Mouse (Mus musculus): ENCODE results near the gene Gli3. TPM values are rescaled to one million over a fixed set of nuclear protein-coding genes. Genes with fewer than 3 reads are reported as not detected.

The Gli3 gene
- polyA plus RNA-seq, 1 experiment from 2014 or later: 30.1 TPM

DNA sequence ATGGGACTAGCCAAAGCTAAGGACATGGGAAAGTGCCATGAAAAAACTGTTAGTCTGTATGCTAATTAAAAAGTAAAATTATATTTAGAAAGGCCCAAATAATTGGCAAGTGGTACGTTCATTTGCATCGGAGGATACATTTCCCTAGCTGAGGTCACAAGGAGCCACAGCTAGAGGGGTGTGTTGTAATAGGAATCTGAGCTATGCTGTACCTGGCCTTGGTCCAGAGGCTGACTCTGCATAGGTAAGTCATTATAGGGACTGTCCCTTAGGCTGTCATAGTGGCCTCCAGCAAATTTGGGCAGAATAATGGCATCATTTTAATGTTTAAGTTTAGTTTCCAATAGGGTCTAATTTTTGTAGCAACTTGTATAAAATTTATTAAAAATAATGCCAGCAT is 75.4 kb downstream of the Gli3 start:
- no peak for ATAC-seq (ENCODE audit: insufficient number of reproducible peaks, low FRiP score, low TSS enrichment, low read depth)
- no peak overlapping the region for H3K4me3 ChIP-seq
- H3K4me1 ChIP-seq: peaks cover 41% of the 10 kb centered on the region
- WGBS: 40% methylated on average over 2 of the region's 2 CpGs
- no peaks in the 10 kb centered on the region for H3K9me3 ChIP-seq
- H3K27me3 ChIP-seq: no peaks in the 10 kb centered on the region
- no peak overlapping the region for H3K27ac ChIP-seq
- no peaks in the 10 kb centered on the region for H3K36me3 ChIP-seq
- no peak overlapping the region for H3K9ac ChIP-seq
- H3K4me2 ChIP-seq: no peak overlapping the region

DNA sequence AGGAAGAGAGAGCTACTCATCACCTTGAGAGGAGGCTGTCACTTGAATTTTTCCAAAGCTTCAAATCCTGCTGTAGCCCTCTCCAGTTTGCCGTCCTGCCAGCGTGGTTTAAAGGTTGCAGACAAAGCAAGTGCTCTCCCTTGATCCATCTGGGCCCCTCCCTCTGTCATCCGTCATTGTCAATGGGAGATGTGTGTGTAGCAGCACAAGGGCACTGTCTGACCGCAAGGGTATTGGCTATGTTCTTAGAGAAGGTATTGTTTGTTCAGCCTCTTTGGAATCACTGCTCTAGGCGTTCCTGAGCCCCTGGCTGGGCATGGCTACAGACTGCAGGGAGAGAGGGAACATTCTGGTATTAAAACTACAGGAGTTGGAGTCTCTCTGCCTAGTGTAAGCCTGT is 79.0 kb downstream of the Gli3 start:
- Histone ChIP-seq H3K9ac (no peak overlapping the region), H3K4me2 (no peak overlapping the region), H3K4me1 (peaks cover 65% of the 10 kb centered on the region), H3K4me3 (no peak overlapping the region), H3K27me3 (no peaks in the 10 kb centered on the region), H3K36me3 (no peaks in the 10 kb centered on the region), H3K27ac (no peak overlapping the region), H3K9me3 (no peaks in the 10 kb centered on the region)
- WGBS: 40% methylated on average over 5 of the region's 5 CpGs
- no peak for ATAC-seq (ENCODE audit: insufficient number of reproducible peaks, low FRiP score, low TSS enrichment, low read depth)

DNA sequence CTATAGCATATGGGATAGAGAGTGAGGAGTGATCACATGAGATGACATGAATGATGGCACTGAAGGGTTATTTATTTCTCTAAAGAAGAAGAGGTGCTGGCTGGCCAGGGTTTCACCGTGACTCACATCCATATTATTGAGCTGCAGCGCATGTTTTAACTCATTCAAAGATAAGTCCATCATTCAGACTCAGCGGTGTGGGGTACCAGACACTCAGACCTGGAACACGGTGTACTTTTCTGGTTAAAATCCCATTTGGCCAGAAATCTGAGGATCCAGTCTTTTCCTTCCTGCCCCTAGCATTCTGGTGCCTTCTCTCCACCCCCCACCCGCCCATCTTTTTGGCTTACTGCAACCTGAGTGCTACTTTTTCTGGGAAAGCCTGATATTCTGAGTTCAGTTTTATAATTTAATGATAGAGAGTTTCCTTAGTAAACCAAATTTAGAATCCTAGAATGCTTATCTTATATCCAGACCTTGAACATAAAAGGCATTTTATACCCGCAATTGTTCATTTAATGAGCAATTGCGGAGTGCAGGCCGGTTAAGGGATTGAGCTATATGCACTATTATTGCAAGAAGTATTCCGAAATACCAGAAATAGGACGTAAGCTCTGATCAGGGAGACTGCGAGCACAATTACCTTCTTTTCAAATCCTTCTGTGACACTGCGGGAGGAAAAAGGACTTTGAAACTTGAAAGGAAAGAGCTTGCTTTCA is 80.3 kb downstream of the Gli3 start:
- Histone ChIP-seq H3K4me1 (peaks cover 57% of the 10 kb centered on the region), H3K4me2 (no peak overlapping the region), H3K9me3 (no peaks in the 10 kb centered on the region), H3K36me3 (no peaks in the 10 kb centered on the region), H3K9ac (no peak overlapping the region), H3K4me3 (no peak overlapping the region), H3K27me3 (no peaks in the 10 kb centered on the region), H3K27ac (peak overlapping the region; percentile 54; the same call in 1 of the 2 replicates)
- ATAC-seq (ENCODE audit: insufficient number of reproducible peaks, low FRiP score, low TSS enrichment, low read depth): no peak
- 41% methylated on average over 12 of the region's 12 CpGs for WGBS

DNA sequence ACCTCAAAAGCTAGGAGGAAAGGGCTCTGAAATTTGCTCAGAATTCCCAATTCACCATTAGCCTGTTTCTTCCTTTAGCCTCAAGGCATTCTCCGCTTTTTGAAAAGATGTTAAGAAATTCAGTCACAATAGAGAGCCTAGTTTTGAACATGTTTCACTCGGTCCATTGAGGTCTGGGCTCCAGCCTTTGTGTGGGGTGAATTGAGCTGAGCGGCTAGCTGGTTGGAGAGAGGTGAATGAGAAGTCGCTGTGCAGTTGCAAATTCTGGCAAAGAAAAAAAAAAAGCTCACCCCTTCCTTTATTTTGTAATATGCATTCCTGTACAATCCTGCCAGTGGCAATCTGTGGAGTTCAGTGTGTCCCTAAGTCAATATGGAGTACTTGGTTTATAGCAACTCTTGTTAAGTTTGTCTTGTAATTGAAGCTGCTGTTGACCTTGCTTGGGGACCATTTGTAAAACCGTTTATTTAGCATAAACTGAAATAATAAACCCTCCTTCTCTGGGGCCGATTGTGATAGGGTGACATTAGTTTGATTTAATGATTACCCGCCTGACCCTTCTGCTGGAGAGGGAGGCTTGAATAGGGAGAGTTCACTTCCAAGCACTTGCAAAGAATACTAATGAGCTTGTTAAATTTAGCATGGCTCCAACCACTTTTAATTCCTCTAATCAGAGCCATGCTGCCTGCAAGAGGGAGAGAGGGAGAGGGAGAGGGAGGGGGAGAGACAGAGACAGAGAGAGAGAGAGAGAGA is 81.0 kb downstream of the Gli3 start:
- Histone ChIP-seq H3K4me3 (no peak overlapping the region), H3K27me3 (no peaks in the 10 kb centered on the region), H3K9ac (no peak overlapping the region), H3K9me3 (no peaks in the 10 kb centered on the region), H3K4me2 (no peak overlapping the region), H3K4me1 (peaks cover 57% of the 10 kb centered on the region), H3K36me3 (no peaks in the 10 kb centered on the region), H3K27ac (peak overlapping the region; percentile 54; the same call in 1 of the 2 replicates)
- no peak for ATAC-seq (ENCODE audit: insufficient number of reproducible peaks, low FRiP score, low TSS enrichment, low read depth)
- WGBS: 29% methylated on average over 7 of the region's 7 CpGs

DNA sequence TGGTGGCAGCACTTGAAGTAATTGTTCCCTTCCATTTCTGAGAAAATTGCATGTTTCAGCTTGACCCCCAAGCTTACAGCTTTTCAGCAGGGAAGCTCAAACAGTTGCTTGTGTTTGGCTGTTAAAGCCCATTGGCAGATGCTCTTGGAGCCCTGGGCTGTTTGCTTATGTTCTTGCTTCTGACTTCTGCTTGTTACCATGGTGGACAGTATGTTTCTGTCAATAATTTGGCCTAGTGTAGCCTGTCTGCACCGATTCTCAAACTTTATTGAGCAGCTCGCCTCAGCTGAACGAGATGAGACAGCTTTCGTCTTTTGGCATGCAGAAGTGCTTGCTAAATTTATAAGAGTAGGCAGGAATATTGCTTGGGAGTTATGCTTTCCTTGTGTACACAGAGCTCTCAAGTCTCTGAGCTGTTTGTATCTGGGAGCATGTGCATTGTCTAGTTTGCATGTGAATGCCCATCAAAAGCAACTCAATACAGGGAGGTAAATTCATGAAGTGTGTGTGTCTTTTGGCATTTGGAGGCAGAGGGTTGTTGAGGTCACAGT is 82.4 kb downstream of the Gli3 start:
- Histone ChIP-seq H3K36me3 (no peaks in the 10 kb centered on the region), H3K4me1 (peaks cover 63% of the 10 kb centered on the region), H3K4me3 (no peak overlapping the region), H3K9me3 (no peaks in the 10 kb centered on the region), H3K9ac (no peak overlapping the region), H3K4me2 (no peak overlapping the region), H3K27me3 (no peaks in the 10 kb centered on the region), H3K27ac (peak overlapping the region; percentile 22)
- 20% methylated on average over 4 of the region's 4 CpGs for WGBS
- no peak for ATAC-seq (ENCODE audit: insufficient number of reproducible peaks, low FRiP score, low TSS enrichment, low read depth)

DNA sequence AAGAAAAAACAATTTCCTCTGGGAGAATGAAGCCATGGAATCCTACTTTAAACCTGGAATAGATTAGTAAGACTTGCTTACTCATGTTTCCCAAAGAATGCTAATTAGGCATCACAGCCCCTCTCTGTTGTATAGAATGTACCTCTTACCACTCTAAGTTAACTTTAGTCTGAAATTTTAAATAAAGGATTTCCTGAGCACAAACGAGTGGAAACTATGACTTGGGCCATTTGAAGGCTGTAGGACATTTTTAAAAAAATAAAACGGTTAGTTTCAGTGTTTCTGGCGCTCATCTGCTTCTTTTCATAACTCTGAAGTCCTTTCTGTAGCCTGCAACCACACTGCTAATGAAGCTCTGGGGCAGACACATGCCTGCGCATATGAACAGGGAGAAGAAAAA is 83.2 kb downstream of the Gli3 start:
- no peaks in the 10 kb centered on the region for H3K27me3 ChIP-seq
- no peak for ATAC-seq (ENCODE audit: insufficient number of reproducible peaks, low FRiP score, low TSS enrichment, low read depth)
- no peak overlapping the region for H3K4me3 ChIP-seq
- H3K9me3 ChIP-seq: no peaks in the 10 kb centered on the region
- peaks cover 66% of the 10 kb centered on the region for H3K4me1 ChIP-seq
- H3K27ac ChIP-seq: peak overlapping the region; percentile 14; the same call in 1 of the 2 replicates
- no peaks in the 10 kb centered on the region for H3K36me3 ChIP-seq
- 44% methylated on average over 4 of the region's 4 CpGs for whole genome bisulfite sequencing
- no peak overlapping the region for H3K4me2 ChIP-seq
- H3K9ac ChIP-seq: no peak overlapping the region

DNA sequence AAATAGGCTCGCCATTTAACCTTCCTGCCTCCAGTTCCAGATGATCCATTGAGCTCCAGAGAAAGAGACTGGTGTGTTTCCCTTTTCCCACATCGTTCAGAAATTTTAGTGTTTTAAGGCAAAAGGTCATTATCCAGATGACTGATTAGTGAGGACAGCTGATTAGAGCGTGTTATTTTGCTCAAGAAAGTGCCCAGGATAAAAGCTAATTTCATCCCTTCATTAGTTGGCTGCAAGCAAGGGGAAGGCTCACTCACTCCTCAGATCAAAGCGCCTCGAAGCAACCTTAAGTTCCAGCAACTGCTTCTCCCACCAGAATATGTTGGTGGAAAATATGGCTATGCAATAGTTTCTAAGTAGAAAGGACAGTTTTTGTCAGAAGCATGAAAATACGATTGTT is 86.4 kb downstream of the Gli3 start:
- WGBS: 37% methylated on average over 6 of the region's 6 CpGs

DNA sequence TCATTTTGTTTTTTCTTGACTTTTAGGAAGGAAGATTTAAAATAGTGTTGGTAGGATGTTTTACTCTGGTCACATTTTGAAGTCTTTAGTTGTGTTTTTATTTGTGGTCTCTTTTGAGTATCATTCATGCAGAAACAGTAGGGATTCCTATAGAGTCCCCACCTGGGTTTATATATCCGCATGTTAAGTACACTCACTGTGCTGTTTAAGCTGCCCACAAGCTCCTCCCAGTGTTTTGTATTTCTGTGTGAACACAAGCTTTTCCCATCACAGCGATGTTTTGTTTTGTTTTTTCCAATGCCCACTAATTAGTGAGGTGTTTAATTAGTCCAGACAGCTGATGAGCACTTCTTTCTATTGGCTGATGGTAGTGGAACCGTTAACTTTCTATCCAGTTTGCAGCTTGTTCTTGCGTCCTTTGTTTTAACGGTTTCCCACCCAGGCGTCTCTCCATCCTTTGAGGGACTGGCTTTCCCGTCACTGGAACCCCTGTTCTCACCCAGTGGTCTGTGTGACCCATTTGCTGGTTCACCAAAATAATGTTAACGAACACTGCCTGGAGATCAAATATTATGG is 87.1 kb downstream of the Gli3 start:
- Histone ChIP-seq H3K9me3 (no peaks in the 10 kb centered on the region), H3K4me3 (no peak overlapping the region), H3K4me1 (peaks cover 44% of the 10 kb centered on the region), H3K36me3 (no peaks in the 10 kb centered on the region), H3K27me3 (no peaks in the 10 kb centered on the region), H3K9ac (no peak overlapping the region), H3K4me2 (no peak overlapping the region), H3K27ac (no peak overlapping the region)
- WGBS: 49% methylated on average over 8 of the region's 8 CpGs
- ATAC-seq (ENCODE audit: insufficient number of reproducible peaks, low FRiP score, low TSS enrichment, low read depth): no peak

More for the DNA sequence above, 86.4 kb downstream of the Gli3 start:
- no peak overlapping the region for H3K4me3 ChIP-seq
- no peak overlapping the region for H3K27ac ChIP-seq
- ATAC-seq (ENCODE audit: insufficient number of reproducible peaks, low FRiP score, low TSS enrichment, low read depth): no peak
- H3K9ac ChIP-seq: no peak overlapping the region
- H3K27me3 ChIP-seq: no peaks in the 10 kb centered on the region
- H3K4me2 ChIP-seq: no peak overlapping the region
- H3K4me1 ChIP-seq: peaks cover 48% of the 10 kb centered on the region
- H3K36me3 ChIP-seq: no peaks in the 10 kb centered on the region
- H3K9me3 ChIP-seq: no peaks in the 10 kb centered on the region

DNA sequence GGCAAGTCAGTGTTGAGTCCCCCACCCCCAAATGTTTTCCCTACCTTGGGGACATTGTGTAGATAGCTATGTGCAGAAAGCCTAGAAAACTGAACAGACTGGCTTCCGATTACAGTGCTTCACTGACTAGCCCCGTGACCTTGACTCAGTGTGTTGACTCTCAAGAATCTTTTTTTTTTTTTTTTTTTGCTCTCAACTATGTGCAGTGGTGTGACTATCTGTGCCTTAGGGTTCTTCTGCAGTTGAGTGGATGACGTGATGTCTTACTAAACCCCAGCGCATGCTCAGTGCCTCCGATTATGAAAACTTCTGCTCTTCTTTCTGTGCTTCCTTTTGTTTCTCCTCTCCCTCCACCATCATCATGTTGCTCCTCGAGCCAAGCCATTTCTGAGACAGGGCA is 87.7 kb downstream of the Gli3 start:
- Histone ChIP-seq H3K4me1 (peaks cover 38% of the 10 kb centered on the region), H3K4me3 (no peak overlapping the region), H3K9ac (no peak overlapping the region), H3K27me3 (no peaks in the 10 kb centered on the region), H3K9me3 (no peaks in the 10 kb centered on the region), H3K4me2 (no peak overlapping the region), H3K27ac (peak overlapping the region; percentile 35; the same call in 1 of the 2 replicates), H3K36me3 (no peaks in the 10 kb centered on the region)
- no peak for ATAC-seq (ENCODE audit: insufficient number of reproducible peaks, low FRiP score, low TSS enrichment, low read depth)
- WGBS: 52% methylated on average over 6 of the region's 6 CpGs

DNA sequence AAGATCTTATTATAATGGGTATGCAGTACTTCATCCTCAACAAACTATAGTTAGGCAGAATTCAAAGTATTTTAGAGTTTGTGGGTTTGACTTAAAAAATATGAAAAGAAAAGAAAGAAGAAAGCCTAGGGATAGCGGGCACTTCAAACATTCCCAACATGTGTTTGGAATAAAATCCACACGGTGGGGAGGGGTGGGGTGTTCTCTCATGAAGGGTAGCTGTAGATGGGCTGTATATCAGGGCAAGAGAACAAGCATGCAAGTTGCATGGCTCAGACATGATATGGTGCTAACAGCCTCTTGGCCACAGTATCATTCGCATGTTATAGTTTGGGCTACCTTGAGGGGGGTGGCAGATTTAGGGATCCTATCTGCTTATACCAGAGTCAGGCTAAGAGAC is 89.0 kb downstream of the Gli3 start:
- H3K27ac ChIP-seq: no peak overlapping the region; the same call in 1 of the 2 replicates
- H3K36me3 ChIP-seq: no peaks in the 10 kb centered on the region
- 32% methylated on average over 3 of the region's 3 CpGs for WGBS
- peaks cover 36% of the 10 kb centered on the region for H3K4me1 ChIP-seq
- H3K4me3 ChIP-seq: no peak overlapping the region
- no peak overlapping the region for H3K9ac ChIP-seq
- H3K27me3 ChIP-seq: no peaks in the 10 kb centered on the region
- H3K9me3 ChIP-seq: no peaks in the 10 kb centered on the region
- no peak overlapping the region for H3K4me2 ChIP-seq
- no peak for ATAC-seq (ENCODE audit: insufficient number of reproducible peaks, low FRiP score, low TSS enrichment, low read depth)

DNA sequence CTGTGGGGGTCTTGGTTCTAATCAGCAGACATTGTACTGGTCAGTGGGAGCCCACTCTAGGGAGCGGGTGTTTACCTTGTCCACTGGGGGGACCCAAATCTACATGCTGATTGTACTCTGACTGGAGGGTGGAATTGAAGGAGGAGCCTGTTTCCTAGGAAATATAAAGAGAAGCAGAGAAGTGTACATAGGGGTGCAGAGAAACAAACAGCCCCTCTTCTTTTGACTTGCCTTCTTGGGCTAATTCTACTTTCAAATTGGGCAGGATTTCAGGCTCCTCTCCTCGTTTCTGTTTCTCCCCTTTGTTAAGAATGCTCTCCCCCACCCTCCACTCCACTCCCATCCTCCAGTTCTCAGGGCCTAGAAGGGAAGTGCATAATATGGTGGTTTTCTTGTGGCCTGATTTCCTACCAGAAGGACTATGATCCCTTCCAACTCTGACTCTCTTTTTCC is 93.6 kb downstream of the Gli3 start:
- no peaks in the 10 kb centered on the region for H3K27me3 ChIP-seq
- H3K27ac ChIP-seq: no peak overlapping the region
- H3K9ac ChIP-seq: no peak overlapping the region
- H3K4me3 ChIP-seq: no peak overlapping the region
- no peak for ATAC-seq (ENCODE audit: insufficient number of reproducible peaks, low FRiP score, low TSS enrichment, low read depth)
- 58% methylated on average over 2 of the region's 2 CpGs for WGBS
- H3K4me2 ChIP-seq: no peak overlapping the region
- no peaks in the 10 kb centered on the region for H3K36me3 ChIP-seq
- H3K9me3 ChIP-seq: no peaks in the 10 kb centered on the region
- peaks cover 32% of the 10 kb centered on the region for H3K4me1 ChIP-seq

DNA sequence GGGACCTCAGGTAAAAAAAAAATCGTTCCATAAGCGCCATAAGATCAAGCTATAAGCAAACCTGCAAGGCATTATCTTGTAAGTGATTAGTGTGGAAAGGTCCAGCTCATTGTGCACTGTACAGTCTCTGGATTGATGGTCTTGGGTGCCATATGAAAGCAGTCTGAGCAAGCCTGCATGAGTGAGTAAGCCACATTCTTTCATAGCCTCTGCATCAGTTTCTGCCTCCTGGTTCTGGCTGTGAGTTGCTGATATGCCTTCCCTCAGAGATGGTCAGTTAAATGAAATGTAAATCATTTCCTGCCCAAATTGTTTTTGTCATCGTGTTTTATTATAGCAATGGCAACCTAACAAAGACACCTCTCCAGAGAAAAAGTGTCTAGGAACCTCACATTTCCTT is 98.4 kb downstream of the Gli3 start:
- H3K9ac ChIP-seq: no peak overlapping the region
- no peak overlapping the region for H3K4me3 ChIP-seq
- H3K27me3 ChIP-seq: no peaks in the 10 kb centered on the region
- no peak overlapping the region for H3K4me2 ChIP-seq
- ATAC-seq (ENCODE audit: insufficient number of reproducible peaks, low FRiP score, low TSS enrichment, low read depth): no peak
- H3K4me1 ChIP-seq: peaks cover 26% of the 10 kb centered on the region
- no peak overlapping the region for H3K27ac ChIP-seq
- WGBS: 74% methylated on average over 3 of the region's 3 CpGs
- 0 out of 2 replicates have a peak, but pooled peaks cover 3% of the 10 kb centered on the region for H3K36me3 ChIP-seq
- no peaks in the 10 kb centered on the region for H3K9me3 ChIP-seq

Data from limb, embryonic 15.5 days (tissue).